Mouse (Mus musculus): ENCODE data around the gene Dhrs7b.

DNA sequence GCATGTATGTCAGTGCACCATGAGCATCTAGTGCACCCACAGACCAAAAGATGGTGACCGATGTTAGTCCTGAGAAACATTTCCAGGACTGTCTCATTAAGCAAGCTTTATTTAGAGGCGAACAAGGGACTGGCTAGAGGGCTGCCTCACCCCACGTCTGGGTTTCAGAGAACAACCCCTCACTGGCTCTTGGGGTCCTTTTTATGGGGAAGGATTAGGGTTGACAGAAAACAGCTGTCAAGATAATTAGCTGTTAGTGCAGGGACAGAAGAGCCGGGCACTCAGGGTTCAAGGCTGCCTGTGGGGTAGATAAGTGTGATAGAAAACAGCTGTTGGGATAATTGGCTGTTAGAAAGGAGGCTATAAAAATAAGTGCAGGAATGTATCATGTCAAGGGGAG, 65.5 kb downstream of the Dhrs7b start:
- TF ChIP-seq POLR2A (IDR thresholded peaks at IDR 0.05; ENCODE audit: insufficient read depth, low read length), result no peak
- TF ChIP-seq CTCF (IDR thresholded peaks at IDR 0.05; ENCODE audit: low read depth, low read length), result no peak
- TF ChIP-seq EP300 (IDR thresholded peaks at IDR 0.05; ENCODE audit: insufficient read depth, low read depth, low read length), result no peak

All from ES-Bruce4 (cell line).